Mouse (Mus musculus): ENCODE results near the gene Olfr215.
"Not testable (repeated sequence)": the region's sequence is repeated elsewhere in the genome, so short reads cannot be mapped to it uniquely, and the experiment has no call there.

Gene Olfr215

DNA sequence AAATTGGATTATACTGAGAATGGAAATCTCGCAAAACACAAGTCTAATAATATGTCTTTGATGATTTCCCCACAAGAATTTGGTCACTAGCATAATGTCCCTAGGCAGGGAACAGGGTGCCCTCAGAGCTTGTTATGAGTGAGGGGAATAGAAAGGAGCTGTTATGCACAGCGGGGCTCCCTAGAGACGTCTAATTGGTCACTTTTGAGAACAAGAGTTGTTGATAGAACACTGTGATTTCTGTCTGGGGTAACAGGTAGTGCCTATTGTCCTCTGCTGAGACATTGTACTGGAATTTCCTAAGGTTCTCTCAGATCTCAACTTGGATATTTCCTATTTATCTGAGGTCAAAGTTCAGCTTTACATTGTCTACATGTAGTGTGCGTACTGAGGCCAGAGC lies at the start of gene Olfr215:
Gene Olfr215 (minus strand): TSS at position 101 of the 400 bp plus-strand sequence.
- no peak for DNase-seq (ENCODE audit: low spot score)

GRCm38 (mm10) chr6:116632129-116632528 lies 48.1 kb upstream of the Olfr215 start:
- DNase-seq (ENCODE audit: low spot score) = no peak

DNA sequence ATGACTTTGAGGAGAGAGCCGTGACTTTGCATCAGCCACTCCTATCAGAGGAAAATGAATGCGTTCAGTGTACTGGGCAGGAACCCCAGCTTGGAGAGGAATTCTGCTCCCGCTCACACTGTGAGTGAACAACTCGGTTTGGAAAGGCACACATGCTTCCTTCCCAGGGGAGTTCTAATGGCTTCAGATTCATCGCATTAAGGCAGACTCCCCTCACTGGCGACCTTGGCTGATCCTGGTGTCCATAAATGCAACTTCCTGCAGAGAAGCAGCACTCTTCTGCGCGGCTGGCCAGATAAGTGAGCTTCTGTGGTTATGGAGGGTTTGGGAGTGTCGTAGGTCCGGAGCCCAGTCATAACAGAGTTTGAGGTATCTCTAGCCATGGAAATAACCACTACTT lies 45.8 kb upstream of the Olfr215 start:
- no peak for DNase-seq (ENCODE audit: low spot score)

DNA sequence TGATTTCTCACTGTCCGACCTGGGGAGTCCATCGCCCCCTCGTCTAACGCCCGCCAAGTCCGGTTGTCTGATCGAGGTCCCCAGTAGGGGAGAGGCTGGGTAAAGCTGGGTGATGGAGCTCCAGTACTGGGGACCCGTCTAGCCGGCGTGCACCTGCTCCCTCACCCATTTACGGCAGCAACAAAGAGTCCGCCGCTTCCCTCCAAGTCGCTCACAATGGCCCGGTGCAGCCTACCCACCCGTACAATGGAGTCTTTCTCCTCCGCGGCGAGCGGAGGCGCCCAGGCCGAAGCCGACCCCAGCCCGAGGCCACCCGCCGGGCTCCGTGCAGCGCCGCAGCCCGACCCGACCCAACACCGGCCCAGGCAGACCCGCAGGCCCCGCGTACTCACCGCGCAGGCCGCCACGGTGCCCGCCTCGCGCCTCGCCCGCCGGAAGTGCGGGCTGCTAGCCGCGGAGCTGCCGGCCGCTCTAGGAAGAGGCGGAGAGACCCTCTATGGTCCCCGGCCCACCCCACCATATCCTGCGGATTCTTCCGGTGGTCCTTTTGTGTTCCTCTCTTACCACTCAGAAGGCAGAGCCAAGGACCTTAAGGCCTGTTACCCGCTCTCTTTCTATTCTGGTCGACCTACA lies 44.7 kb upstream of the Olfr215 start, which contains the start of gene Zfp422:
Gene Zfp422 (minus strand): TSS at position 461 of the 633 bp plus-strand sequence.
- DNase-seq (ENCODE audit: low spot score) = peak; percentile 80

- no peak for DNase-seq (ENCODE audit: low spot score)
Measured at GRCm38 (mm10) chr6:116628095-116628494, 44.1 kb upstream of the Olfr215 start.

GRCm38 (mm10) chr6:116626417-116626816 lies 42.4 kb upstream of the Olfr215 start:
- not testable (repeated sequence) for DNase-seq (ENCODE audit: low spot score)

GRCm38 (mm10) chr6:116621318-116622023 lies 37.5 kb upstream of the Olfr215 start:
- no peak for DNase-seq (ENCODE audit: low spot score)

DNA sequence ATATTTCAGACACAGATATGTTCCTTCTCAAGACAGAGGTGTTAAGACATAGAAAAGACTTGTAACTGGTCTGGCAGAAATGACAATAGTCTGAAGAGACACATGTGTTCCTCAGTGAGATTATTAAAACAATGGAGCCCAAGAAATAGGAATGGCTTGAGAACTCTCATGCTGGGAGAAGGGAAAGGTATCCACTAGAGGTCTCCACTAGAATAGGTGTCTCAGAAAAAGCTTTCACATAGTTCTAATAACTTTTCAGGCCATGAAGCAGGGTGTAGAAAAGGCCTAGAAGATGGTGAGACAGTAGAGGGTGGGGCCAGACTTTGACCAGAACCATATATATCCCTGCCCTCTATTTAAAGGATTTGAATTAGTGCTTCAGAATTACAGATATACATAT lies 34.1 kb upstream of the Olfr215 start:
- DNase-seq (ENCODE audit: low spot score) = no peak

- DNase-seq (ENCODE audit: low spot score) = no peak
Measured at GRCm38 (mm10) chr6:116615719-116616118, 31.7 kb upstream of the Olfr215 start.

DNA sequence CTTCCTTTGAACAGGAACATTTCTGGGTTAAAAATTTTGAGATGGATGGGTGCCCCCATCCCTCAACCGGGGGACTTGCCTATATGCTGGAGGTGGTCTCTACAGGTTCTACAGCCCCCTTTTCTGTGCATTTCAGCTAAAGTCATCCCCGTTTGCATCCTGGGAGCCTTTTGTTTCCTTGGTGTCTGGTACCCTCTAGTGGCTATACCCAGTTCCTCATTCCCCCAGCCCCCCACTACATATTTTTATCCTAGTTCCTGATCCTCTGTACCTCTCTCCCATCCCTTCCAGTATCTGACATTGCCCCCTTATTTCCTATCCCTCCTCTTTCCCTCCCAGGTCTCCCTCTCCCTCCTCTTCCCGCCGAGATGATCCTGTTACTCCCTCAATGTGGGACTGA lies 23.2 kb upstream of the Olfr215 start:
- DNase-seq (ENCODE audit: low spot score) = no peak

DNA sequence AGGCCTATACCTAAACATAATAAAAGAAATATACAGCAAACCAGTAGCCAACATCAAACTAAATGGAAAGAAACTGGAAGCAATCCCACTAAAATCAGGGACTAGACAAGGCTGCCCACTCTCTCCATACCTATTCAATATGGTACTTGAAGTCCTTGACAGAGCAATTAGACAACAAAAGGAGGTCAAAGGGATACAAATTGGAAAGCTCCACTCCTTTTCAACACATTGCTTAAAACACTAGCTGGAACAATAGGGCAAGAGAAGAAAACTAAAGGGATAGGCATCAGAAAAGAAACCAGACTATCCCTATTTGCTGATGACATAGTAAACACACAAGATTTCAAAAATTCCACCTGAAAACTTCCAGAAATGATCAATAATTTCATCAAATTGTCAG lies 17.0 kb upstream of the Olfr215 start:
- DNase-seq (ENCODE audit: low spot score) = not testable (repeated sequence)

DNA sequence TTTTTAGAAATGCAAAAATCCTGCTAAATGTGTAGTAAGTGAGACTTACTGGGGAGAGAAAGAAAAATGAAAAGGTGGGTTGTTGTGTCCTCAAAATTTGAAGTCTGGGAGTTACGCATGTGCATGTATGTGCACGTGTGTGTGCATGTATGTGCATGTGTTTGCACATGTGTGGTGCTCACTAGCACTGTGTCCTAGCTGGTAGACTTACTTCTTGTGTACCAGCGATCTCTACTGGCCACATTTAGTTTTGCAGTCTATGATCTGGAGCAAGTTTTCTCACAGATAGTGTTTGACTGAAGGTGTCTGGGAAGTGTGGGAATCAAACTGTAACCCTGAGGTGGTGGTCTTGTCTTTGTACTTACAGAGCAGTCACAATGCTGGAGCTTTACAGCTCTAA lies 14.2 kb downstream of the Olfr215 start:
- no peak for DNase-seq (ENCODE audit: low spot score)

- no peak for DNase-seq (ENCODE audit: low spot score)
Measured at GRCm38 (mm10) chr6:116554952-116555351, 29.0 kb downstream of the Olfr215 start.

DNA sequence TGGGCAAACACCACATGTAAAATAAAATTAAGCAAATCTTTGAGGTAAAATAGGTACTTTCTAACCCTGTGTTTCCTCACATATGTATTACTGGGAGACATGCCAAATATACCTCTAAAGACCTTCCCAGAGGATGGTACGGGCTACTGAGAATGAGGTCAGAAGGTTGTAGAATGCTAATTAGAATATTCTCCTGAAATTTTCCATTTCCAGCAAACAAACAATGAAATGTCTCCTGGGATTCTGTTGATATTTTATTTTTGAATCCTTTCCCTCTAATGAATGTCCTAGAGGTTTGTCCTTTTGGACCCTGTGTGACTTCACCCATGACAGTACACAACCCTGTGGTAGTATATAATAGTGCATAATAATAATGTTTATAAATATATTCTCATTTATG lies 30.1 kb downstream of the Olfr215 start, which contains the start of gene Olfr214:
Gene Olfr214 (plus strand): TSS at position 301 of the 400 bp plus-strand sequence.
- DNase-seq (ENCODE audit: low spot score) = no peak

DNA sequence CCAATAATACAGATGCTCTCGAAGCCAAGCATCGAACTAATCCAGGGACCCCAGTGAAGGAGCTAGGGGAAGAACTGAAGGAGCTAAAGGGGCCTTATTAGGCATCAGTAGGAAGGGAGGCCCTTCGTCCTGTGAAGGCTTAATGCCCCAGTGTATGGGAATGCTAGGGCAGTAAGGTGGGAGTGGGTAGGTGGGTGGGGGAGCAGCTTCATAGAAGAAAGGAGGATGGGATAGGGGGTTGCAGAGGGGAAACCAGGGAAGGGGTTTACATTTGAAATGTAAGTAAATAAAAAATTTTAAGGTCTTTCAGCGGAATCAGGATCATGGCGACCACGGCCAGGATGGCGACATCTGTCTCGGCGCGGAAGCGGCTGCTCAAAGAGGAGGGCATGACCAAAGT lies 33.2 kb downstream of the Olfr215 start, which contains the start of gene Gm5580:
Gene Gm5580 (plus strand): TSS at position 301 of the 400 bp plus-strand sequence.
- not testable (repeated sequence) for DNase-seq (ENCODE audit: low spot score)

- DNase-seq (ENCODE audit: low spot score) = no peak
Measured at GRCm38 (mm10) chr6:116542500-116542899, 41.5 kb downstream of the Olfr215 start.

- no peak for DNase-seq (ENCODE audit: low spot score)
Measured at GRCm38 (mm10) chr6:116538156-116538555, 45.8 kb downstream of the Olfr215 start, which contains the start of gene Olfr213. Gene Olfr213, plus strand, starts transcription at chr6:116538456.
